Mouse (Mus musculus) embryonic facial prominence, embryonic 11.5 days (tissue): ENCODE data around the gene Olfr190. TPM values are rescaled to one million over a fixed set of nuclear protein-coding genes. Genes with fewer than 3 reads are reported as not detected.

ENCODE experiments used
- polyA plus RNA-seq: library from polyadenylated mRNA; unstranded; fragments of >200 nt; fragmentation: Nextera tagmentation; extraction: Ambion mirVana; gene quantifications from 2 replicates; pipeline ENCODE4 v1.2.1, GENCODE M21; 2014

Gene Olfr190
- polyA plus RNA-seq, 1 experiment from 2014 or later: not detected

Other genes with a start within 250 kb of the Olfr190 start
- gene Olfr177, start 203.2 kb downstream of the Olfr190 start, polyA plus RNA-seq: not detected in 2 replicates
- not detected in 2 replicates for gene Olfr178, start 185.9 kb downstream of the Olfr190 start, polyA plus RNA-seq
- not detected in 2 replicates for gene Olfr181, start 149.2 kb downstream of the Olfr190 start, polyA plus RNA-seq
- not detected in 2 replicates for gene Olfr180, start 148.6 kb downstream of the Olfr190 start, polyA plus RNA-seq
- gene Olfr183, start 82.6 kb downstream of the Olfr190 start, polyA plus RNA-seq: not detected in 2 replicates
- gene Olfr186, start 47.7 kb downstream of the Olfr190 start, polyA plus RNA-seq: not detected in 2 replicates
- not detected in 2 replicates for gene Olfr187, start 38.2 kb downstream of the Olfr190 start, polyA plus RNA-seq
- gene Olfr191, start 11.8 kb upstream of the Olfr190 start, polyA plus RNA-seq: not detected in 2 replicates
- gene Olfr193, start 33.9 kb upstream of the Olfr190 start, polyA plus RNA-seq: not detected in 2 replicates
- not detected in 2 replicates for gene Olfr194, start 43.1 kb upstream of the Olfr190 start, polyA plus RNA-seq
- not detected in 2 replicates for gene Olfr195, start 69.0 kb upstream of the Olfr190 start, polyA plus RNA-seq
- not detected in 2 replicates for gene Olfr196, start 92.4 kb upstream of the Olfr190 start, polyA plus RNA-seq
- gene Olfr198, start 125.5 kb upstream of the Olfr190 start, polyA plus RNA-seq: not detected in 2 replicates
- gene Olfr199, start 141.8 kb upstream of the Olfr190 start, polyA plus RNA-seq: not detected in 2 replicates
- not detected in 2 replicates for gene Olfr201, start 194.6 kb upstream of the Olfr190 start, polyA plus RNA-seq
- not detected in 2 replicates for gene Olfr202, start 208.8 kb upstream of the Olfr190 start, polyA plus RNA-seq
- gene Olfr203, start 220.9 kb upstream of the Olfr190 start, polyA plus RNA-seq: not detected in 2 replicates
- gene Olfr204, start 240.2 kb upstream of the Olfr190 start, polyA plus RNA-seq: not detected in 2 replicates